In the genomic region with DNA sequence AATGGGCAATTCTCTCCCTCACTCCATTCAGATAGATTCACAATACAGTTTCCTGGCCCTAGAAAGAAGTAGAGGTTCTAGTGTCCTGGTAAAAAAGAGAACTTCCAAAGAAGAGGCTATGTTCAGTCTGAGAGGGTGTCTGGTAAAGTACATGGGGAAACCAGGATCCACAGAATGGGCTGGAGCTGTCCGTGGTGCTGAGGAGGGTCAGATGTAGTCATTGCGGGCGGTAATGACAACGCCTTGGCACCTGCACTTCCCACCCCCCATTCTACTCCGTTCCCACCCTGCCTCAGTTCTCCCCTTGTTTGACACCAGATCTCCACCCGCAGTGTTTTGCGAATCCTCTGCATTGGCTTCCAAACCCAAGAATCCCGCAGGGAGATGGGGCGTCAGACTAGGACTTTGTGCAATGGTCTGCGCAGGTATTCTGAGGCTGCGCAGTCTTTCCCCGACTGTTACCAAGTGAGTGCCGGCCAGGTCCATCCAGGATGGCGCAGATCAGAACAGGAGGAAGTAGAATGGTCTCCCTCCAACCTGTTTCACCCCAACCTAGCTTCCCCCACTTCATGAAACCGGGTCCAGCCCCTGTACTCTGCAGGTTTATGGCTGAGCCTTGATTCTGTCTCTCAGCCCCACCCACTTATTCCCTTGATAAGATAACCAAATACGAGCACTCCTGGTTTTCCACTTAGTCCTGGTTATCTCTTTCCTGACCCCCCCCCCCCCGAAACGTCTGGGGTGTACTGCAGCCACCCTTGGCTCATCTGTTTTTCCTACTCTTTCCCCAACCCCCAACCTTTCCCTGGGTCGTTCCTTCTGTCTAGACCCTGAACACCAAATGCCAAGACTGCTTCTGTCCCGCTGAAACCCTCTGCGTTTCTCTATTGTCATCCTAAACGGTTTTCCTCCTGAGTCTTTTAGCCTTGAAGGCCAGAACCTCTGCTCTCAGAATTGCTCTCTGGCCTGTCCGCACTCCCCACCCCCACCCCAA, we compare ENCODE assay signal across 7 mouse cellular contexts. TPM values are rescaled to one million over a fixed set of nuclear protein-coding genes. Genes with fewer than 3 reads are reported as not detected.
DNase-seq lines count a peak whose midpoint lies in the region; ATAC-seq and TF ChIP-seq lines count a peak whose summit lies in the region.

No protein-coding gene starts in this region.

- H3K27me3 ChIP-seq in kidney, postnatal 0 days (ENCODE audit: insufficient read depth, low read length) = no peaks in the 10 kb centered on the region; the same call in 1 of the 2 replicates
- peaks cover 14% of the 10 kb centered on the region; the same call in 1 of the 2 replicates for H3K27me3 ChIP-seq in kidney, embryonic 14.5 days (ENCODE audit: control insufficient read depth, insufficient read depth, low read length)
- peaks cover 11% of the 10 kb centered on the region for H3K27me3 ChIP-seq in neural tube, embryonic 11.5 days (ENCODE audit: control insufficient read depth, insufficient read depth, low read length)

- TF ChIP-seq CTCF in kidney, postnatal 0 days (IDR thresholded peaks at IDR 0.05; ENCODE audit: low read depth) = no peak

- peak; percentile 74 for DNase-seq in kidney, postnatal 0 days (ENCODE audit: low spot score)
- peak; percentile 69 for DNase-seq in adipocyte (ENCODE audit: low spot score)
- DNase-seq in embryo, embryonic 9.5 days (ENCODE audit: extremely low spot score) = peak; percentile 62
- peak; percentile 31 to 86 for DNase-seq in kidney, postnatal 36 days
- peak; percentile 69 for DNase-seq in neural tube, embryonic 11.5 days (ENCODE audit: low spot score)
- no peak for DNase-seq in right cerebral cortex, postnatal 10 days (ENCODE audit: low spot score in 2 of 2)

- no peaks in the 10 kb centered on the region for H3K36me3 ChIP-seq in kidney, postnatal 0 days (ENCODE audit: insufficient read depth, low read length)
- no peaks in the 10 kb centered on the region for H3K36me3 ChIP-seq in kidney, embryonic 14.5 days (ENCODE audit: control insufficient read depth, insufficient read depth, low read length)
- no peaks in the 10 kb centered on the region for H3K36me3 ChIP-seq in neural tube, embryonic 11.5 days (ENCODE audit: control insufficient read depth, insufficient read depth, low read length)

- no peak overlapping the region for H3K4me3 ChIP-seq in kidney, postnatal 0 days (replicated peaks; ENCODE audit: low read depth, low read length)
- no peak overlapping the region for H3K4me3 ChIP-seq in kidney, embryonic 14.5 days (ENCODE audit: low read length)
- peak overlapping the region; percentile 24 for H3K4me3 ChIP-seq in neural tube, embryonic 11.5 days (ENCODE audit: low read depth, low read length)

- H3K4me1 ChIP-seq in kidney, postnatal 0 days (replicated peaks; ENCODE audit: insufficient read depth, low read length) = no peaks in the 10 kb centered on the region
- no peaks in the 10 kb centered on the region for H3K4me1 ChIP-seq in kidney, embryonic 14.5 days (ENCODE audit: control insufficient read depth, insufficient read depth, low read length)
- H3K4me1 ChIP-seq in neural tube, embryonic 11.5 days (ENCODE audit: control insufficient read depth, insufficient read depth, low read length) = no peaks in the 10 kb centered on the region

- H3K27ac ChIP-seq in kidney, postnatal 0 days = no peak overlapping the region
- H3K27ac ChIP-seq in kidney, embryonic 14.5 days (ENCODE audit: low read depth, low read length) = no peak overlapping the region
- H3K27ac ChIP-seq in neural tube, embryonic 11.5 days (ENCODE audit: low read depth, low read length) = no peak overlapping the region

- no peak for ATAC-seq in kidney, postnatal 0 days (replicated peaks; ENCODE audit: low FRiP score, low read depth)
- no peak for ATAC-seq in kidney, embryonic 14.5 days (ENCODE audit: low FRiP score, low TSS enrichment)
- no peak for ATAC-seq in neural tube, embryonic 11.5 days (ENCODE audit: insufficient read depth, low FRiP score, low TSS enrichment)

- WGBS in kidney, postnatal 0 days = 3% methylated on average over 23 of the region's 23 CpGs
- WGBS in kidney, embryonic 14.5 days = 4% methylated on average over 23 of the region's 23 CpGs
- WGBS in neural tube, embryonic 11.5 days = 3% methylated on average over 21 of the region's 23 CpGs

- H3K9ac ChIP-seq in kidney, postnatal 0 days (ENCODE audit: low read depth, low read length) = no peak overlapping the region
- H3K9ac ChIP-seq in kidney, embryonic 14.5 days (ENCODE audit: low read depth, low read length) = no peak overlapping the region
- peak overlapping the region; percentile 7; the same call in 1 of the 2 replicates for H3K9ac ChIP-seq in neural tube, embryonic 11.5 days (ENCODE audit: low read length)

- H3K9me3 ChIP-seq in kidney, postnatal 0 days (replicated peaks; ENCODE audit: low read length) = no peaks in the 10 kb centered on the region
- no peaks in the 10 kb centered on the region for H3K9me3 ChIP-seq in kidney, embryonic 14.5 days (ENCODE audit: control insufficient read depth, low read length)
- H3K9me3 ChIP-seq in neural tube, embryonic 11.5 days (ENCODE audit: control insufficient read depth, low read length) = no peaks in the 10 kb centered on the region

- H3K4me2 ChIP-seq in kidney, postnatal 0 days (ENCODE audit: low read length) = no peak overlapping the region
- H3K4me2 ChIP-seq in kidney, embryonic 14.5 days (replicated peaks; ENCODE audit: low read depth, low read length) = no peak overlapping the region
- peak overlapping the region; percentile 17 for H3K4me2 ChIP-seq in neural tube, embryonic 11.5 days (ENCODE audit: low read depth)

RNA-seq across cellular contexts. Expression of a gene that starts 0.7 kb away (rescaled TPM):
- not detected in 2 replicates for polyA plus RNA-seq in kidney, postnatal 0 days (2015; fragmentation: Nextera tagmentation; extraction: Ambion mirVana)
- not detected in 2 replicates for polyA plus RNA-seq in kidney, embryonic 14.5 days (2014; fragmentation: Nextera tagmentation; extraction: Ambion mirVana)
- 30.9 and 35.0 TPM in 2 replicates for polyA plus RNA-seq in neural tube, embryonic 11.5 days (2014; fragmentation: Nextera tagmentation; extraction: Ambion mirVana)

RNA-seq across cellular contexts. Expression of a gene that starts 13.2 kb away (rescaled TPM):
- polyA plus RNA-seq in kidney, postnatal 0 days (2015; fragmentation: Nextera tagmentation; extraction: Ambion mirVana) = 0.08 and 0.13 TPM in 2 replicates
- 0.08 TPM in 1 of 2 replicates, not detected in the other for polyA plus RNA-seq in kidney, embryonic 14.5 days (2014; fragmentation: Nextera tagmentation; extraction: Ambion mirVana)
- 4.4 and 6.0 TPM in 2 replicates for polyA plus RNA-seq in neural tube, embryonic 11.5 days (2014; fragmentation: Nextera tagmentation; extraction: Ambion mirVana)

RNA-seq across cellular contexts. Expression of a gene that starts 40.3 kb away (rescaled TPM):
- polyA plus RNA-seq in kidney, postnatal 0 days (2015; fragmentation: Nextera tagmentation; extraction: Ambion mirVana) = 128 and 137 TPM in 2 replicates
- 146 and 150 TPM in 2 replicates for polyA plus RNA-seq in kidney, embryonic 14.5 days (2014; fragmentation: Nextera tagmentation; extraction: Ambion mirVana)
- polyA plus RNA-seq in neural tube, embryonic 11.5 days (2014; fragmentation: Nextera tagmentation; extraction: Ambion mirVana) = 180 and 182 TPM in 2 replicates

RNA-seq across cellular contexts. Expression of a gene that starts 41.3 kb away (rescaled TPM):
- 30.4 and 31.3 TPM in 2 replicates for polyA plus RNA-seq in kidney, postnatal 0 days (2015; fragmentation: Nextera tagmentation; extraction: Ambion mirVana)
- polyA plus RNA-seq in kidney, embryonic 14.5 days (2014; fragmentation: Nextera tagmentation; extraction: Ambion mirVana) = 13.2 and 14.4 TPM in 2 replicates
- polyA plus RNA-seq in neural tube, embryonic 11.5 days (2014; fragmentation: Nextera tagmentation; extraction: Ambion mirVana) = 20.5 and 21.9 TPM in 2 replicates

RNA-seq across cellular contexts. Expression of a gene that starts 45.6 kb away (rescaled TPM):
- polyA plus RNA-seq in kidney, postnatal 0 days (2015; fragmentation: Nextera tagmentation; extraction: Ambion mirVana) = 0.18 TPM in 1 of 2 replicates, not detected in the other
- polyA plus RNA-seq in kidney, embryonic 14.5 days (2014; fragmentation: Nextera tagmentation; extraction: Ambion mirVana) = not detected in 2 replicates
- not detected in 2 replicates for polyA plus RNA-seq in neural tube, embryonic 11.5 days (2014; fragmentation: Nextera tagmentation; extraction: Ambion mirVana)

Comparison
In these comparisons a context has a peak if more than half of its experiments do, and no peak if none do; other contexts are left out.
1. DNase-seq: peak in kidney, postnatal 0 days (single experiment), adipocyte (single experiment), embryo, embryonic 9.5 days (single experiment), kidney, postnatal 36 days (2 of 2) and neural tube, embryonic 11.5 days (single experiment); none in right cerebral cortex, postnatal 10 days (0 of 2).
2. RNA of a gene that starts 0.7 kb away (polyA plus RNA-seq): 30.9 to 35.0 TPM in neural tube, embryonic 11.5 days; not detected in kidney, postnatal 0 days and not detected in kidney, embryonic 14.5 days; every median in the first group is over 10 times any median in the second.